Mouse (Mus musculus) lung, postnatal 10 days (tissue): ENCODE data around the gene Mtrf1l.

Source experiments
- DNase-seq: peaks from one replicate; pipeline ENCODE4 v3.0.0; 2021

Mtrf1l gene

DNA sequence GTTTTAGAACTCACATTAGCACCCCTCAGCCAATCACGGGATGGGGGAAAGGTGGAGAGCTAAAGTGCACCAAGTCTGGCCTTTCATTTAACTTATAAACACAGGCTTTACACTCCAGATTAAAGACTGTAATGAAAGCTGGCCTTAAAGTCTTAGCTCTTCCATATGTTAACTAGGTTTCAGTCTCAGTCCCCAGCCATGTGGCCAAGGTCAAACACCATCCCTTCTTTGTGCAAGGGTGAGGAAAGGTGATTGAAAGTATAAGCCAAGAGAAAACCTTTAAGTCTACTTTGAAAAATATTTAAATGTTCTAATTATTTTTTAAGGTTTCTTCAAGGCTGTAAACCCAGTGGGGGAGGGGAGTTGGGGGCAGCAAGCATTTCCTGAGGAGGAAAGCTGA is 20.0 kb downstream of the Mtrf1l start:
- DNase-seq, result no peak

DNA sequence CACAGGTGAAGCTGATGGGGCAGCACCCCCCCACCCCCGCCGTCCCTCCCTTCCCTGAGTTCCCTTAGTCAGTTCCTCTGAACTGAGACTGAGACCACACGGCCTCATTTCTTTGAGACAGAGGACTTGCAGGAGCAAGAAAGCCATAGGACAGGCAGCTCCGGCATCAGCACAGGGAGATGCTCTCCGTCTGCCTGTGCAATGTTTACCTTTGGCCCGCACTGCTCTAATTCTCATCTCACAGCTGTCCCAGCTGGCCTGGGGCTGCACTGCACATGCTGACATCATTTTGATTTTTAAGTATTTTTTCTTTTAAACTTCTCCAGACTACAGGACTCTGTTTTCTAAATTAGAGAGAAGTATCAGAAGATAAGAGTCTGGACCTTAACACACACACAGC is 20.8 kb downstream of the Mtrf1l start:
- no peak for DNase-seq

DNA sequence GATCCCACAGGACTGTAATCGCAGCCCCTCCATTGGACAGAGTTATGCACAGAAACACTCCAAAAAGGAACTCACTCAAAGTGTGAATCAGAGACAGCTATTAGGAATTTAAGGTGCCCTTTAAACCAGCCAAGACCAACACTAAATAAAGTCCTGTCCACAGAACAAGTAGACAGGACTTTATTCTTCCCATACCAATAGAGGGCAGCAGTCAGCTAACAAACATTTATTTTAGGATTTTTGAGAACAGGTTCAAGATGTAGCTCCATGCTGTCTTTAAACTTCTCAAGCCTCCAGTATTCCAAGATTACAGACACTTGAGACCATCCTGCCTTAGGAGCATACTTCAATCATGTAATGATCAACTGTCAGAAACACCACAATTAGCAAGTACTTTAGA is 23.2 kb downstream of the Mtrf1l start:
- DNase-seq, result peak; percentile 19

DNA sequence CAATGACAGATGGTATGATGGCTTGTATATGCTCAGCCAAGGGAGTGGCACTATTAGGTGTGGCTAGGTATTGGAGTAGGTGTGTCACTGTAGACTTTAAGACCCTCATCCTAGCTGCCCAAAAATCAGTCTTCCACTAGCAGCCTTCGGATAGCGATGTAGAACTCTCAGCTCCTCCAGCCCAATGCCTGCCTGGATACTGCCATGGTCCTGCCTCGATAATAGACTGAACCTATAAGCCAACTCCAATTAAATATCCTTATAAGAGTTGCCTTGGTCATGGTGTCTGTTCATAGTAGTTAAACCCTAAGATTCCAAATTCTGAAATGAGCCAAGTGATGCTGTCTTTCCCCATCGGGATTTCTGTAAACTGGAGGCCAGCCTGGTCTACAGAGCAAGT is 25.6 kb downstream of the Mtrf1l start:
- DNase-seq, result no peak

DNA sequence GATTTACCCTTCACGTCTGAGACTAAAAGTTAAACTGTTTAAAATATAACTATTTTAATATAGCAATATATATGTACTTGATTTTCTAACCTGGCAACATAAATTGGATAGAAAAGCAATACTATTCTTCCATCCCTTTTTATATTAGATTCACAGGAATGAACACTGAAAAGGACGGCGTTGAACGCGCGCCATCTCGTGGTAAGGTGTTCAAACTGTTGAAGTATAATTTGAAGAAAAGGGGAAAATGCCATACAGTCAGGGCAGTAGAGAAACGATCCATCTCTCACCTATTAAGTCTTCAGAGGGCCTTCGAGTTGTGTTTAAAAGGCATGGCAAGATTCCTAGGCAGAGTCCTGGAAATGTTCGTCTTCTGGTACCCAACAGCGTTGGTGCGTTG is 33.1 kb downstream of the Mtrf1l start:
- DNase-seq, result peak; percentile 49

DNA sequence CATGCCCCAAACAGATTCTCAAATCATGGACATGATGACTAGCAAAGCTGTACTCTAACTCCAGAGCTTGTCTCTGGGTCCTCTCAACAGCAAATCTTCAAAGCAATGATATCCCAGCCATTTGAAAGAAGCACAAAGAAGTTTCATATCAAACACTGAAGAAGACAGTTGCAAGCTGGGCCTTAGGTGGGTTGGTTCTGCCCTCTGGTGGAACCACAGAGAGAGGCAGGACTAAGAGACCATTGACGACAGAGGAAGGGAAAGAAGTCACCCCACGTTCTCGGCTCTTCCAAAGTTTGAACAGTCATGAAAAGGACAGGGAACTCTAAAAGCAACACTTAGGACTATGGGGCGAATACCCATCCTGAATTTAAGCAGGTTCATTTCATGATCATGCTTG is 36.8 kb downstream of the Mtrf1l start:
- peak; percentile 35 for DNase-seq
